In genomic region chr17:84878316-84878715, GRCm38 (mm10) we compare ENCODE assay signal across 7 mouse cellular contexts.
DNase-seq lines count a peak whose midpoint lies in the region; ATAC-seq and TF ChIP-seq lines count a peak whose summit lies in the region.

No protein-coding gene starts in this region.

- H3K9me3 ChIP-seq in kidney, postnatal 0 days (replicated peaks; ENCODE audit: low read length): no peaks in the 10 kb centered on the region
- no peaks in the 10 kb centered on the region for H3K9me3 ChIP-seq in embryonic facial prominence, embryonic 15.5 days (replicated peaks)
- H3K9me3 ChIP-seq in intestine, embryonic 16.5 days (ENCODE audit: control insufficient read depth, low read length): no peaks in the 10 kb centered on the region
- no peaks in the 10 kb centered on the region for H3K9me3 ChIP-seq in neural tube, embryonic 15.5 days (replicated peaks)

- 87% methylated on average over 5 of the region's 5 CpGs for WGBS in kidney, postnatal 0 days
- 83% methylated on average over 5 of the region's 5 CpGs for WGBS in embryonic facial prominence, embryonic 15.5 days
- WGBS in intestine, embryonic 16.5 days: 76% methylated on average over 5 of the region's 5 CpGs
- 88% methylated on average over 5 of the region's 5 CpGs for WGBS in neural tube, embryonic 15.5 days

- no peaks in the 10 kb centered on the region for H3K36me3 ChIP-seq in kidney, postnatal 0 days (ENCODE audit: insufficient read depth, low read length)
- H3K36me3 ChIP-seq in embryonic facial prominence, embryonic 15.5 days: no peaks in the 10 kb centered on the region
- no peaks in the 10 kb centered on the region for H3K36me3 ChIP-seq in intestine, embryonic 16.5 days (ENCODE audit: control insufficient read depth, insufficient read depth, low read length)
- H3K36me3 ChIP-seq in neural tube, embryonic 15.5 days: no peaks in the 10 kb centered on the region

- no peak for DNase-seq in kidney, postnatal 0 days (ENCODE audit: low spot score)
- DNase-seq in kidney, postnatal 4 days: no peak
- no peak for DNase-seq in cerebellum, postnatal 4 days (ENCODE audit: low spot score in 2 of 2)

- H3K27ac ChIP-seq in kidney, postnatal 0 days: 0 out of 2 replicates have a peak overlapping the region, but pooled peaks have one; percentile 36
- H3K27ac ChIP-seq in embryonic facial prominence, embryonic 15.5 days (replicated peaks): no peak overlapping the region
- H3K27ac ChIP-seq in intestine, embryonic 16.5 days (ENCODE audit: low read length): peak overlapping the region; percentile 75
- H3K27ac ChIP-seq in neural tube, embryonic 15.5 days (replicated peaks): no peak overlapping the region

- no peak overlapping the region for H3K4me2 ChIP-seq in kidney, postnatal 0 days (ENCODE audit: low read length)
- peak overlapping the region; percentile 40 for H3K4me2 ChIP-seq in embryonic facial prominence, embryonic 15.5 days (replicated peaks)
- H3K4me2 ChIP-seq in intestine, embryonic 16.5 days (ENCODE audit: low read depth, low read length): 0 out of 2 replicates have a peak overlapping the region, but pooled peaks have one; percentile 36
- peak overlapping the region; percentile 43 for H3K4me2 ChIP-seq in neural tube, embryonic 15.5 days

- no peak overlapping the region for H3K4me3 ChIP-seq in kidney, postnatal 0 days (replicated peaks; ENCODE audit: low read depth, low read length)
- peak overlapping the region; percentile 36; the same call in 1 of the 2 replicates for H3K4me3 ChIP-seq in embryonic facial prominence, embryonic 15.5 days (replicated peaks)
- no peak overlapping the region; the same call in 1 of the 2 replicates for H3K4me3 ChIP-seq in intestine, embryonic 16.5 days (ENCODE audit: low read length)
- H3K4me3 ChIP-seq in neural tube, embryonic 15.5 days (replicated peaks): no peak overlapping the region

- TF ChIP-seq CTCF in kidney, postnatal 0 days (IDR thresholded peaks at IDR 0.05; ENCODE audit: low read depth): no peak

- ATAC-seq in kidney, postnatal 0 days (replicated peaks; ENCODE audit: low FRiP score, low read depth): no peak
- no peak for ATAC-seq in embryonic facial prominence, embryonic 15.5 days (ENCODE audit: insufficient number of reproducible peaks, low FRiP score, low TSS enrichment, low read depth)
- ATAC-seq in intestine, embryonic 16.5 days: no peak
- ATAC-seq in neural tube, embryonic 15.5 days (ENCODE audit: low FRiP score): no peak
- no peak for ATAC-seq in frontal cortex, adult (ENCODE audit: low TSS enrichment)

- H3K4me1 ChIP-seq in kidney, postnatal 0 days (replicated peaks; ENCODE audit: insufficient read depth, low read length): peaks cover 4% of the 10 kb centered on the region
- no peaks in the 10 kb centered on the region for H3K4me1 ChIP-seq in embryonic facial prominence, embryonic 15.5 days
- H3K4me1 ChIP-seq in intestine, embryonic 16.5 days (ENCODE audit: control insufficient read depth, insufficient read depth, low read length): peaks cover 2% of the 10 kb centered on the region; the same call in 1 of the 2 replicates
- peaks cover 7% of the 10 kb centered on the region for H3K4me1 ChIP-seq in neural tube, embryonic 15.5 days

- H3K9ac ChIP-seq in kidney, postnatal 0 days (ENCODE audit: low read depth, low read length): no peak overlapping the region
- no peak overlapping the region for H3K9ac ChIP-seq in embryonic facial prominence, embryonic 15.5 days
- no peak overlapping the region for H3K9ac ChIP-seq in intestine, embryonic 16.5 days (ENCODE audit: low read depth, low read length)
- no peak overlapping the region for H3K9ac ChIP-seq in neural tube, embryonic 15.5 days (replicated peaks)

- H3K27me3 ChIP-seq in kidney, postnatal 0 days (ENCODE audit: insufficient read depth, low read length): no peaks in the 10 kb centered on the region
- H3K27me3 ChIP-seq in embryonic facial prominence, embryonic 15.5 days: no peaks in the 10 kb centered on the region
- no peaks in the 10 kb centered on the region for H3K27me3 ChIP-seq in intestine, embryonic 16.5 days (replicated peaks; ENCODE audit: control insufficient read depth, insufficient read depth, low read length)
- H3K27me3 ChIP-seq in neural tube, embryonic 15.5 days (replicated peaks): no peaks in the 10 kb centered on the region

Comparison
In these comparisons a context has a peak if more than half of its experiments do, and no peak if none do; other contexts are left out.
1. H3K27ac ChIP-seq: peak in kidney, postnatal 0 days (single experiment) and intestine, embryonic 16.5 days (single experiment); none in embryonic facial prominence, embryonic 15.5 days (single experiment) and neural tube, embryonic 15.5 days (single experiment).